Mouse (Mus musculus): ENCODE results near the gene Olfr718-ps1. TPM values are rescaled to one million over a fixed set of nuclear protein-coding genes. Genes with fewer than 3 reads are reported as not detected.

Gene Olfr718-ps1
- total and polyA plus RNA-seq, 2 experiments from 2014 or later = not detected

GRCm38 (mm10) chr5:143129101-143129500 lies 18.3 kb downstream of the Olfr718-ps1 start:
- TF ChIP-seq CTCF (IDR thresholded peaks at IDR 0.05; ENCODE audit: low read depth) = no peak
- Histone ChIP-seq H3K9me3 (ENCODE audit: low read length) (no peaks in the 10 kb centered on the region), H3K36me3 (ENCODE audit: insufficient read depth, low read length) (no peaks in the 10 kb centered on the region), H3K27me3 (ENCODE audit: insufficient read depth, low read length) (no peaks in the 10 kb centered on the region), H3K9ac (replicated peaks; ENCODE audit: low read length) (no peak overlapping the region), H3K4me3 (ENCODE audit: low read length) (no peak overlapping the region), H3K4me2 (ENCODE audit: low read depth, low read length) (no peak overlapping the region), H3K27ac (no peak overlapping the region), H3K4me1 (ENCODE audit: insufficient read depth, low read length) (no peaks in the 10 kb centered on the region)
- WGBS = 91% methylated on average over 16 of the region's 16 CpGs
- ATAC-seq (no peak), DNase-seq (ENCODE audit: low spot score) (no peak)

- Histone ChIP-seq H3K4me1 (ENCODE audit: insufficient read depth, low read length) (no peaks in the 10 kb centered on the region), H3K4me2 (ENCODE audit: low read depth, low read length) (no peak overlapping the region), H3K4me3 (ENCODE audit: low read length) (no peak overlapping the region), H3K36me3 (ENCODE audit: insufficient read depth, low read length) (no peaks in the 10 kb centered on the region), H3K9ac (replicated peaks; ENCODE audit: low read length) (no peak overlapping the region), H3K9me3 (ENCODE audit: low read length) (no peaks in the 10 kb centered on the region), H3K27ac (no peak overlapping the region), H3K27me3 (ENCODE audit: insufficient read depth, low read length) (no peaks in the 10 kb centered on the region)
- no peak for TF ChIP-seq CTCF (IDR thresholded peaks at IDR 0.05; ENCODE audit: low read depth)
- DNase-seq (ENCODE audit: low spot score) = peak; percentile 17
- ATAC-seq = no peak
- WGBS = 69% methylated on average over 8 of the region's 8 CpGs
These were observed 19.5 kb downstream of the Olfr718-ps1 start for GRCm38 (mm10) chr5:143127837-143128236.

GRCm38 (mm10) chr5:143126908-143127307 lies 20.5 kb downstream of the Olfr718-ps1 start:
- Histone ChIP-seq H3K9ac (replicated peaks; ENCODE audit: low read length) (no peak overlapping the region), H3K4me3 (ENCODE audit: low read length) (no peak overlapping the region), H3K4me1 (ENCODE audit: insufficient read depth, low read length) (no peaks in the 10 kb centered on the region), H3K4me2 (ENCODE audit: low read depth, low read length) (no peak overlapping the region), H3K27ac (no peak overlapping the region), H3K9me3 (ENCODE audit: low read length) (no peaks in the 10 kb centered on the region), H3K27me3 (ENCODE audit: insufficient read depth, low read length) (no peaks in the 10 kb centered on the region), H3K36me3 (ENCODE audit: insufficient read depth, low read length) (no peaks in the 10 kb centered on the region)
- DNase-seq (ENCODE audit: low spot score) (no peak), ATAC-seq (no peak)
- TF ChIP-seq CTCF (IDR thresholded peaks at IDR 0.05; ENCODE audit: low read depth) = no peak
- WGBS = 71% methylated on average over 4 of the region's 4 CpGs

- Histone ChIP-seq H3K9ac (replicated peaks; ENCODE audit: low read length) (no peak overlapping the region), H3K4me2 (ENCODE audit: low read depth, low read length) (no peak overlapping the region), H3K36me3 (ENCODE audit: insufficient read depth, low read length) (no peaks in the 10 kb centered on the region), H3K4me1 (ENCODE audit: insufficient read depth, low read length) (no peaks in the 10 kb centered on the region), H3K27ac (0 out of 2 replicates have a peak overlapping the region, but pooled peaks have one; percentile 22), H3K4me3 (ENCODE audit: low read length) (no peak overlapping the region), H3K9me3 (ENCODE audit: low read length) (no peaks in the 10 kb centered on the region), H3K27me3 (ENCODE audit: insufficient read depth, low read length) (no peaks in the 10 kb centered on the region)
- no peak for ATAC-seq
- DNase-seq (ENCODE audit: low spot score) = no peak
- 83% methylated on average over 9 of the region's 9 CpGs for whole genome bisulfite sequencing
- no peak for TF ChIP-seq CTCF (IDR thresholded peaks at IDR 0.05; ENCODE audit: low read depth)
These were observed 21.3 kb downstream of the Olfr718-ps1 start for GRCm38 (mm10) chr5:143126089-143126488.

GRCm38 (mm10) chr5:143125601-143126000 lies 21.8 kb downstream of the Olfr718-ps1 start:
- ATAC-seq (peak; percentile 72; the same call in 1 of the 2 replicates), DNase-seq (ENCODE audit: low spot score) (peak; percentile 75)
- Histone ChIP-seq H3K27me3 (ENCODE audit: insufficient read depth, low read length) (no peaks in the 10 kb centered on the region), H3K9ac (replicated peaks; ENCODE audit: low read length) (no peak overlapping the region), H3K4me3 (ENCODE audit: low read length) (no peak overlapping the region), H3K4me1 (ENCODE audit: insufficient read depth, low read length) (no peaks in the 10 kb centered on the region), H3K36me3 (ENCODE audit: insufficient read depth, low read length) (no peaks in the 10 kb centered on the region), H3K4me2 (ENCODE audit: low read depth, low read length) (no peak overlapping the region), H3K9me3 (ENCODE audit: low read length) (no peaks in the 10 kb centered on the region), H3K27ac (peak overlapping the region; percentile 66)
- TF ChIP-seq CTCF (IDR thresholded peaks at IDR 0.05; ENCODE audit: low read depth) = no peak
- 13% methylated on average over 7 of the region's 7 CpGs for WGBS

GRCm38 (mm10) chr5:143124805-143125378 lies 22.5 kb downstream of the Olfr718-ps1 start:
- H3K27me3 ChIP-seq (ENCODE audit: insufficient read depth, low read length) = no peaks in the 10 kb centered on the region

GRCm38 (mm10) chr5:143122673-143123072 lies 24.7 kb downstream of the Olfr718-ps1 start:
- TF ChIP-seq CTCF (IDR thresholded peaks at IDR 0.05; ENCODE audit: low read depth) = no peak
- Histone ChIP-seq H3K27me3 (ENCODE audit: insufficient read depth, low read length) (no peaks in the 10 kb centered on the region), H3K9ac (replicated peaks; ENCODE audit: low read length) (no peak overlapping the region), H3K4me2 (ENCODE audit: low read depth, low read length) (no peak overlapping the region), H3K27ac (no peak overlapping the region), H3K36me3 (ENCODE audit: insufficient read depth, low read length) (no peaks in the 10 kb centered on the region), H3K4me1 (ENCODE audit: insufficient read depth, low read length) (no peaks in the 10 kb centered on the region), H3K4me3 (ENCODE audit: low read length) (no peak overlapping the region), H3K9me3 (ENCODE audit: low read length) (no peaks in the 10 kb centered on the region)
- DNase-seq (ENCODE audit: low spot score) = no peak
- ATAC-seq = no peak
- WGBS = 27% methylated on average over 1 of the region's 1 CpGs

More at GRCm38 (mm10) chr5:143124805-143125378, 22.5 kb downstream of the Olfr718-ps1 start:
- H3K36me3 ChIP-seq (ENCODE audit: insufficient read depth, low read length) = no peaks in the 10 kb centered on the region
- no peaks in the 10 kb centered on the region for H3K4me1 ChIP-seq (ENCODE audit: insufficient read depth, low read length)
- no peak overlapping the region for H3K4me2 ChIP-seq (ENCODE audit: low read depth, low read length)
- H3K4me3 ChIP-seq (ENCODE audit: low read length) = no peak overlapping the region
- ATAC-seq (no peak), DNase-seq (ENCODE audit: low spot score) (no peak)
- no peak overlapping the region for H3K9ac ChIP-seq (replicated peaks; ENCODE audit: low read length)
- H3K9me3 ChIP-seq (ENCODE audit: low read length) = no peaks in the 10 kb centered on the region
- peak overlapping the region; percentile 66 for H3K27ac ChIP-seq
- no peak for TF ChIP-seq CTCF (IDR thresholded peaks at IDR 0.05; ENCODE audit: low read depth)
- WGBS = 70% methylated on average over 4 of the region's 4 CpGs
